Mouse (Mus musculus) lung, postnatal 0 days (tissue): ENCODE results near the gene Vamp1.

Experiments used
- CTCF ChIP-seq: IDR thresholded peaks from 2 replicates; pipeline ENCODE4 v1.5.1; 2016; ENCODE audit warnings: antibody characterized with exemption, mild to moderate bottlenecking
- EP300 ChIP-seq: IDR thresholded peaks from 2 replicates; pipeline ENCODE4 v1.6.1; 2016; ENCODE audit warnings: antibody characterized with exemption, mild to moderate bottlenecking, control low read depth

- TF ChIP-seq CTCF (peak; percentile 97), EP300 (peak; percentile 36; the same call in 1 of the 2 replicates)
Observed at GRCm38 (mm10) chr6:125271455-125272227, 56.3 kb downstream of the Vamp1 start.
